Mouse (Mus musculus) CD4-positive, CD25-positive, alpha-beta regulatory T cell, adult 9 weeks (primary cell): ENCODE data around the gene Hnmt. TPM values are rescaled to one million over a fixed set of nuclear protein-coding genes. Genes with fewer than 3 reads are reported as not detected.

ENCODE experiments used
- polyA plus RNA-seq: library from polyadenylated mRNA; unstranded; fragments of 100-300 nt; shearing (Covaris generic); gene quantifications from one replicate; pipeline ENCODE4 v1.2.1, GENCODE M21; 2017

The Hnmt gene
- 0.16 TPM for polyA plus RNA-seq

DNA sequence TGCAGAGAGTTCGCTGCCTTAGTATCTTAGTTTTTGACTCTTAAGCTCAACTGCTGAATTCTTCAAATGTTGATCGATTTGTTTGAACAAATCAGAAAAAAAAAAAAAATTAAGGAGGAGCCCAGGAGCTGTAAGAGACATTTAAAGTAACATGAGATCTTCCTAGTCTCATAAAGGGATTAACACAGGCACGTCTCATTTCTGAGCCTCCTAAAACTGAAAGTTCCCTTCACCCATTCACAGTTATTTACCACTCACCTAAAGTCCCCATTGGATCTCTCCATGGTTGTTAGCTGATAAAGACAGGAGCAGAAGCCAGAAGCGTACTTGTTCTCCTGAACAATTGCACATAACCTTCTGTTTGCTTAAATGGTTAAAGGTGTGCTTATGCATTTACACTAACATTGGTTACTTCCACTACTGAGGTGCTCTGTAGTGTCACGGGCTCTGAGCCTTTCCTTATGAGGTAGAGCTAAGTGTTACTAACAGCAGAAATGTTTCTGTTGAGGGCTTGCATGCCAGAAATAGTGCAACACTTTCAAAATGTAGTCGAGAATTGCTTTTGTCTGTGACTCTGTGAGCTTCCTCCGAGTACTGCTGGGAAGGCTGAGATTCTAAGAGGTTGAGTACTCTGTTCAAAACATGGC, at the start of gene Hnmt:
Gene Hnmt (minus strand): TSS at position 51 of the 647 bp plus-strand sequence.

DNA sequence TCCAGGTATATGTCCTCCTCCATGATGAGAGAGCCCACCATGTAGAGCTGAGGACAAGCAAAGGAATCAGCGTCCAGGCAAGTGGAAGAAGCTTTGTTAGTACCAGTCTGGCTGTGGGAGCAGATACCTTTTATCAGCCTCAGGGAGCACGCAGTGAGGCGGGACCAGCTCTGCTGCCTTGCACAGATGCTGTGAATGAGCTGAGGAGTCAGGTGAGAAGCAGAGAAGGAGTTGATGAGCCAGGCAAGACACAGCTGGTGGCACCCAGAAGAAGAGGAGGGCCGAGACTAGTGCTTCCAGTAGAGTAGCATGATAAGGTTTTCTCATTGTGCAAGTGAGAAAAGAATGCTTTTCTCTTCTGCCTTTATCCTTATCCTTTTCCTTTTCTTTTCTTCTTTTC, 47.3 kb upstream of the Hnmt start, which contains the start of gene Tbpl2:
Gene Tbpl2 (minus strand): TSS at position 101 of the 400 bp plus-strand sequence.

Other genes with a start within 250 kb of the Hnmt start
- gene Tbpl2, start 47.2 kb upstream of the Hnmt start, polyA plus RNA-seq = not detected
- gene Il1f8, start 103.8 kb upstream of the Hnmt start, polyA plus RNA-seq = not detected
- not detected for gene Il1f9, start 137.1 kb upstream of the Hnmt start, polyA plus RNA-seq
- not detected for gene Il1f6, start 166.0 kb upstream of the Hnmt start, polyA plus RNA-seq
- gene Il1f5, start 227.6 kb upstream of the Hnmt start, polyA plus RNA-seq = not detected
- not detected for gene Il1f10, start 241.8 kb upstream of the Hnmt start, polyA plus RNA-seq